Mouse (Mus musculus): ENCODE measurements around the gene Sh3bgrl. TPM values are rescaled to one million over a fixed set of nuclear protein-coding genes. Genes with fewer than 3 reads are reported as not detected.

Sh3bgrl gene
- polyA plus RNA-seq, 1 experiment from 2014 or later: 135 TPM

DNA sequence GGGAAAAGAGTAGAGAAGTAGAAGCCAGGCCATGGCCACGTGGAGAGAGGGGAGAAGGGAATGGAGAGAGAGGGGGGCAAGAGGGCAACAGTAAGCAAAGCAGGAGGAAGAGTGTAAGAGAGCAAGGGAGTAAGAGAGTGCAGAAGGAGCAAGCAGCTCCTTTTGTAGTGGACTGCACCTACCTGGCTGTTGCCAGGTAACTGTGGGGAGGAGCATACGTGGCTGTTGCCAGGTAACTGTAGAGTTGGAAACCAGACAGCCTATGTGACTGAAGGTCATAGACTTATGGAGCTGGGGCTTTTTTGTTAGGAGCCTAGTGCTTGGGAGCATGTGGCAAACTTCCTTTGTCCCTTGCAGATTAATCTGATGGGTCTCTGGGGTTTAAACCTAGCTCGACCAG, 80.3 kb downstream of the Sh3bgrl start:
- H3K27me3 ChIP-seq: no peaks in the 10 kb centered on the region
- H3K4me1 ChIP-seq: no peaks in the 10 kb centered on the region
- no peak overlapping the region for H3K4me2 ChIP-seq (replicated peaks)
- H3K36me3 ChIP-seq: no peaks in the 10 kb centered on the region
- H3K27ac ChIP-seq (replicated peaks): no peak overlapping the region
- no peak overlapping the region for H3K9ac ChIP-seq
- H3K4me3 ChIP-seq (replicated peaks): no peak overlapping the region
- no peak; the same call in 1 of the 2 replicates for ATAC-seq (ENCODE audit: insufficient number of reproducible peaks, low FRiP score, low TSS enrichment, low read depth)
- no peaks in the 10 kb centered on the region for H3K9me3 ChIP-seq (replicated peaks)
- WGBS: 49% methylated on average over 3 of the region's 3 CpGs

DNA sequence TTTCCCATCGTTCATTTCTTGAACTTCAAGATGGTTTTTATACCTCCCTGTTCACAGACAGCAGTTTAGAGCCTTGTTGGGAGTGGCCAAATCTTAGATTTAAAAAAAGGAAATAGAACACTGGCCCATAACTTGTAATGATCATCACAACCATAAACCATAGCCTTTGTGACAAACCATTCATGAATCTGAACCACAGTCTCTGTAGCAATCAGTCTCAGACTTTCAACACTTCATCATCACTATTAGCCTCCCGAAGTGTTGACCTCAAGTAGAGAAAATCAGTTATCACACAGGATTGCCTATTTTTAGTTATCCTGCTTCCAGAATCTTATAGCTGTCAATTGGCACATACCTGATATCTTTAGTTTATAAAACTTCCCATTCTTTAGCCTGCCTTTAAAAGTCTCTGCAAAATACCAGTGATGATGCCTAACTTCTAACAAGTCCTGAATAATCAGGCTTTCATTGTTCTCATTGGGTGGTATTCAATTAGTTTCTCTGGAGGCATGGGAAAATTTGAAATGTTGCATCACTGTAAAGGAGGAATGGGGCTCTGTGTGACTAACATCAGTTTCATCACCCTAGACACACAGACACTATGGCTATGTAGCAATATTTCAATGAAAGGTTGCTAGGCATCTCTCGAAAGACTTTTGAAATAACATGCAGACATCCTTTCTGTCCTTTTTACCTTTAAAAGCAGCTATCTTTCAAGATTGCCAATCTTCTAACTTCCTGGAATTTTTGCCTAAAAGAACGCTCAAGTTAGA, 89.7 kb downstream of the Sh3bgrl start:
- H3K27me3 ChIP-seq: no peaks in the 10 kb centered on the region
- H3K36me3 ChIP-seq: no peaks in the 10 kb centered on the region
- no peak overlapping the region for H3K4me3 ChIP-seq (replicated peaks)
- H3K4me2 ChIP-seq (replicated peaks): no peak overlapping the region
- WGBS: 70% methylated on average over 4 of the region's 4 CpGs
- H3K4me1 ChIP-seq: no peaks in the 10 kb centered on the region
- H3K9ac ChIP-seq: no peak overlapping the region
- no peak overlapping the region for H3K27ac ChIP-seq (replicated peaks)
- H3K9me3 ChIP-seq (replicated peaks): no peaks in the 10 kb centered on the region
- no peak for ATAC-seq (ENCODE audit: insufficient number of reproducible peaks, low FRiP score, low TSS enrichment, low read depth)

- ATAC-seq (ENCODE audit: insufficient number of reproducible peaks, low FRiP score, low TSS enrichment, low read depth): no peak
- no peak overlapping the region for H3K9ac ChIP-seq
- WGBS: 81% methylated on average over 4 of the region's 4 CpGs
- H3K27me3 ChIP-seq: no peaks in the 10 kb centered on the region
- no peaks in the 10 kb centered on the region for H3K36me3 ChIP-seq
- no peaks in the 10 kb centered on the region for H3K4me1 ChIP-seq
- H3K4me3 ChIP-seq (replicated peaks): no peak overlapping the region
- no peak overlapping the region for H3K27ac ChIP-seq (replicated peaks)
- H3K9me3 ChIP-seq (replicated peaks): no peaks in the 10 kb centered on the region
- H3K4me2 ChIP-seq (replicated peaks): no peak overlapping the region
Measured at GRCm38 (mm10) chrX:109189607-109190006, 94.4 kb downstream of the Sh3bgrl start.

- Histone ChIP-seq H3K9ac (no peak overlapping the region), H3K4me3 (replicated peaks) (no peak overlapping the region), H3K27me3 (no peaks in the 10 kb centered on the region), H3K4me2 (replicated peaks) (no peak overlapping the region), H3K9me3 (replicated peaks) (no peaks in the 10 kb centered on the region), H3K4me1 (no peaks in the 10 kb centered on the region), H3K36me3 (no peaks in the 10 kb centered on the region), H3K27ac (replicated peaks) (no peak overlapping the region)
- ATAC-seq (ENCODE audit: insufficient number of reproducible peaks, low FRiP score, low TSS enrichment, low read depth): no peak
- 53% methylated on average over 4 of the region's 4 CpGs for WGBS
Measured at GRCm38 (mm10) chrX:109190969-109191368, 95.8 kb downstream of the Sh3bgrl start.

- Histone ChIP-seq H3K27me3 (no peaks in the 10 kb centered on the region), H3K4me3 (replicated peaks) (no peak overlapping the region), H3K9ac (no peak overlapping the region), H3K9me3 (replicated peaks) (no peaks in the 10 kb centered on the region), H3K4me2 (replicated peaks) (no peak overlapping the region), H3K4me1 (no peaks in the 10 kb centered on the region), H3K27ac (replicated peaks) (no peak overlapping the region), H3K36me3 (no peaks in the 10 kb centered on the region)
- WGBS: 61% methylated on average over 4 of the region's 4 CpGs
- no peak for ATAC-seq (ENCODE audit: insufficient number of reproducible peaks, low FRiP score, low TSS enrichment, low read depth)
Measured at GRCm38 (mm10) chrX:109191436-109191835, 96.3 kb downstream of the Sh3bgrl start.

DNA sequence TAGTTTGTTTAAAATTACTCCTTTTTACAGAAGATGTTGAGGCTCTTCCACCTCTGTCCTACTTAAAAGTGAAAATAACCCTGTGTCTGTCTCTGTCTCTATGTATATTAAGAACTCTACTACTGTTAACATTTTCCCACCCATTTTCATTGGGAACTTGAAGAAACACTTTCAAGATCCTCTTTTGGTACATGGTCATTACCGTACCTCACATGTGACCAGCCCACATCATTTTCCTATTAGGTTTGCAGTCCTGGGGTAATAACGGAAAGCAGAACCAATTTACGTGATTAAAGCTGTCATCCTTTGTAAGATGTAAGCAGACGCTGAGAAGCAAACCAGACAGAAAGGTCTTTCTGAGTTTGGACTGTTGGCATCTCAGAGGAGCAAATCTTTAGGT, 101.3 kb downstream of the Sh3bgrl start, which contains the start of gene Gm6377:
Gm6377 (plus strand) TSS at position 289 of the 400 bp plus-strand sequence.
- Histone ChIP-seq H3K4me2 (replicated peaks) (no peak within 1 kb of the TSS), H3K4me3 (replicated peaks) (no peak within 1 kb of the TSS), H3K9me3 (replicated peaks) (no peaks in the 10 kb centered on the region), H3K27me3 (no peaks in the 10 kb centered on the region), H3K36me3 (no peaks in the 10 kb centered on the region), H3K27ac (replicated peaks) (no peak within 1 kb of the TSS), H3K9ac (no peak within 1 kb of the TSS), H3K4me1 (no peaks in the 10 kb centered on the region)
- ATAC-seq (ENCODE audit: insufficient number of reproducible peaks, low FRiP score, low TSS enrichment, low read depth): no peak
- 35% methylated on average over 4 of the region's 4 CpGs for WGBS

DNA sequence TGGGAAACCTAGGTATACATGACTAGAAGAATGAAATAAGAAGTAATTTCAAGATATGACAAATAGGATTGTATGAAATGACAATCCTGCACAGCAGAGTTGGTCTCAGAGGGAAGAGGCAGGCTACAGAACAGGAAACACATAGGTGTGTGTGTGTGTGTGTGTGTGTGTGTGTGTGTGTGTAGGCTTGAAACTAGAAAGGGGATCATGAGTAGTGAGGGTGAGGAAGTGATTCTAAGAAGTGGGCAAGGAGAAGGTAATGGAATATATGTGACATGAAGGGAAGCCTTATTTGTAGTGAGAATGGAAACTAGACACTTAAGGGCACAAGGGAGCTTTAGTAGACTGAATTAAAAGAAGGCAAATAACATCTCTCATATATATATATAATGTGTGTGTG, 112.7 kb downstream of the Sh3bgrl start:
- no peak overlapping the region for H3K27ac ChIP-seq (replicated peaks)
- H3K9ac ChIP-seq: no peak overlapping the region
- no peak for ATAC-seq (ENCODE audit: insufficient number of reproducible peaks, low FRiP score, low TSS enrichment, low read depth)
- H3K4me3 ChIP-seq (replicated peaks): no peak overlapping the region
- H3K36me3 ChIP-seq: no peaks in the 10 kb centered on the region
- no peaks in the 10 kb centered on the region for H3K9me3 ChIP-seq (replicated peaks)
- H3K4me1 ChIP-seq: no peaks in the 10 kb centered on the region
- H3K4me2 ChIP-seq (replicated peaks): no peak overlapping the region
- H3K27me3 ChIP-seq: no peaks in the 10 kb centered on the region

GRCm38 (mm10) chrX:109228720-109229119, 133.6 kb downstream of the Sh3bgrl start:
- ATAC-seq (ENCODE audit: insufficient number of reproducible peaks, low FRiP score, low TSS enrichment, low read depth): no peak
- WGBS: 93% methylated on average over 1 of the region's 1 CpGs
- Histone ChIP-seq H3K27me3 (no peaks in the 10 kb centered on the region), H3K4me1 (no peaks in the 10 kb centered on the region), H3K9me3 (replicated peaks) (no peaks in the 10 kb centered on the region), H3K4me2 (replicated peaks) (no peak overlapping the region), H3K9ac (no peak overlapping the region), H3K4me3 (replicated peaks) (no peak overlapping the region), H3K27ac (replicated peaks) (no peak overlapping the region), H3K36me3 (no peaks in the 10 kb centered on the region)

- Histone ChIP-seq H3K9me3 (replicated peaks) (no peaks in the 10 kb centered on the region), H3K4me3 (replicated peaks) (no peak overlapping the region), H3K4me1 (no peaks in the 10 kb centered on the region), H3K9ac (no peak overlapping the region), H3K4me2 (replicated peaks) (no peak overlapping the region), H3K27ac (replicated peaks) (no peak overlapping the region), H3K27me3 (no peaks in the 10 kb centered on the region), H3K36me3 (no peaks in the 10 kb centered on the region)
- 80% methylated on average over 3 of the region's 3 CpGs for WGBS
- ATAC-seq (ENCODE audit: insufficient number of reproducible peaks, low FRiP score, low TSS enrichment, low read depth): no peak
Measured at GRCm38 (mm10) chrX:109235383-109236036, 140.3 kb downstream of the Sh3bgrl start.

- Histone ChIP-seq H3K4me1 (no peaks in the 10 kb centered on the region), H3K4me2 (replicated peaks) (no peak overlapping the region), H3K27ac (replicated peaks) (no peak overlapping the region), H3K36me3 (no peaks in the 10 kb centered on the region), H3K9ac (no peak overlapping the region), H3K4me3 (replicated peaks) (no peak overlapping the region), H3K9me3 (replicated peaks) (no peaks in the 10 kb centered on the region), H3K27me3 (no peaks in the 10 kb centered on the region)
- ATAC-seq (ENCODE audit: insufficient number of reproducible peaks, low FRiP score, low TSS enrichment, low read depth): no peak
Measured at GRCm38 (mm10) chrX:109238163-109238562, 143.0 kb downstream of the Sh3bgrl start.

All from embryonic facial prominence, embryonic 15.5 days (tissue).